Mouse (Mus musculus) heart, adult 8-10 months (tissue): ENCODE data around the gene Kmo. TPM values are rescaled to one million over a fixed set of nuclear protein-coding genes. Genes with fewer than 3 reads are reported as not detected.

Source experiments
- DNase-seq: peaks from one replicate; pipeline ENCODE4 v3.0.0; 2022; ENCODE audit warnings: low spot score
- total RNA-seq, 4 experiments: library from RNA; stranded (reverse); gene quantifications; 2 replicates each; pipeline ENCODE4 v1.2.4; 2022

The Kmo gene
- total RNA-seq, 4 experiments from 2014 or later = 0.28 to 0.44 (median 0.30) TPM

DNA sequence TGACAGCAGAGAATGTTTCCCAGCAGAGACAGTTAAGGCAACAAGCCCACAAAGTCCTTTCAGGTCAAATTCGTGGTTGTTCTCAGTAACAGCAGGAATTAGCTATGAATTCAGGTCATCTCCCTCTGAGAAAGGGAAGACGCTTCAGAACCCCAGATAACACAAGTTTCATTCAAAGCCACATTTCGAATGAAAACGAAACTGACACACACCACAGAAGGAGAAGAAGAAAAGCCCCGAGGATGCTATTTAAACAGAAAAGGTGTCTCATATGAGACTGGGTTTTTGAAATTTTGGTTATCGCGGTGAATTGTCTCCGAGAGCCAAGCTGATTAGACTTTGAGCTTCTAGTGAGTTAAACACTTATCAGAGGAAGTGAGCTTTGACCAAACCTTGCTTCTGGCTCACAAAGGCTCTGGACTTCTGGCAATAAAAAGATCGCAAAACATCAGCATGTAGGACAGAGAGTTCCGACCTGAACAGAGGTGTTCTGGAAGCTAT, 11.6 kb downstream of the Kmo start:
- no peak for DNase-seq

DNA sequence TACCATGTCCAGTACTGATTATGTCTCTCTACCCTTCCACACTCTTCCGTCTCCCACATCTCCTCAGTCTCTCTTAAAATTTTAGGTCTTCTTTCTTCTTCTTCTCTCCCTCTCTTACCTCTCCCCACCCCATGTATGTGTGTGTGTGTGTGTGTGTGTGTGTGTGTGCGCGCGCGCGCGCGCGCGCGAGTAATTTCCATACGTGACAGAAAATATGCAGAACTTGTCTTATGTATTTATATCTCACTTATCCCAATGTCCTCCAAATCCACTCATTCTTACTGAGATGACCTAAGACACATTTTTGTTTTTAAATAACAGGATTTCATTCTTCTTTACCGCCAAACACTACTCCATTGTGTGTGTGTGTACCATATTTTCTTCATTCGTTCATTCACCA, 12.3 kb downstream of the Kmo start:
- no peak for DNase-seq

DNA sequence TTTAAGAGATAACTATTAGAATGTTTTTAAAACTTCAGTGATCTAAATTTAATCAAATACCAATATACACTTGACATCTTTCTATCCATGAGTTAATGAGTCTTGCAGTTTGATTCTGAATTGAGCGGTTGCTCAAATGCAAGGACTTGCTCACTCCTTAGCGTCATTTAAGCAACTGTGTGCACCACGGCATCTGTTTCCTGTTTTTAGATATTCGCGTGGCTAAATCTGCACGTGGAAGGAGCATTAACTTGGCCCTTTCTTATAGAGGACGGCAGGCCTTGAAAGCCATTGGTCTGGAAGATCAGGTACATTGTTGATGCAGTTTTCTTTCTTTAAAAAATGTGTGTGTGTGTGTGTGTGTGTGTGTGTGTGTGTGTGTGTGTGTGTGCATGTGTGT, 17.5 kb downstream of the Kmo start:
- DNase-seq = no peak

GRCm38 (mm10) chr1:175639072-175639471, 18.9 kb downstream of the Kmo start:
- DNase-seq = no peak

DNA sequence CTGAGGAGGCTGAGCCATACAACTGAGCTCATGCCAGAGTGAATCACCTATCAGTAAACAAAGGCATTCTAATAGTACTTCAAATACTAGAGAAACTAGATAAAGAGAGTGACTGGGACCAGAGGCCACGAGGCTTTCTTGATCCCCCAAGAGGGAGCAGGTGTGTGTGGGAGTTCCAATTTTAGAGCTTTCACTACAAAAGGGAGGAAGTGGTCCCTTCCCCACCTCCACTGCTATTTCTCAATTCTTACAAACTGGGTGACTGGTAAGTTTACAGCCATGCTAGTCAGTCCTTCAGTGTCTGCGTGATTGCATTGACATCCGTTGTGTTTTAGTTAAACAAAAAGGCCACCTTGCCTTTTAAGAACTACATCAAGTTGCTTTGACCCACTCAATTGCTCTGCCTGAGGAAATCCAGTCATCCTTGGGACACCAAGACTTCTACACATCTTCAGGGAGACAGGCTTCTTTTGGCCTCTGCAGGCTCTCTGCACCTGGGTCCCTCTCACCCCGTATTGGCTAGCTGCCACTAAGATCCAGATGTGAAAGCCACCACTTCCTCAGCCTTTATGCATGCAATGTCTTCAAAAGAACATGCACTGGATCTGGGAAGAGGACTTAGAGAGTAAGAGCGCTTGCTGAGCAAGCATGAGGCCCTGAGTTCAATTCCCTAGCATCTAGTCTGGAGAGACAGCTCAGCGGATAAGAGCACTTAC, 20.4 kb downstream of the Kmo start:
- no peak for DNase-seq

DNA sequence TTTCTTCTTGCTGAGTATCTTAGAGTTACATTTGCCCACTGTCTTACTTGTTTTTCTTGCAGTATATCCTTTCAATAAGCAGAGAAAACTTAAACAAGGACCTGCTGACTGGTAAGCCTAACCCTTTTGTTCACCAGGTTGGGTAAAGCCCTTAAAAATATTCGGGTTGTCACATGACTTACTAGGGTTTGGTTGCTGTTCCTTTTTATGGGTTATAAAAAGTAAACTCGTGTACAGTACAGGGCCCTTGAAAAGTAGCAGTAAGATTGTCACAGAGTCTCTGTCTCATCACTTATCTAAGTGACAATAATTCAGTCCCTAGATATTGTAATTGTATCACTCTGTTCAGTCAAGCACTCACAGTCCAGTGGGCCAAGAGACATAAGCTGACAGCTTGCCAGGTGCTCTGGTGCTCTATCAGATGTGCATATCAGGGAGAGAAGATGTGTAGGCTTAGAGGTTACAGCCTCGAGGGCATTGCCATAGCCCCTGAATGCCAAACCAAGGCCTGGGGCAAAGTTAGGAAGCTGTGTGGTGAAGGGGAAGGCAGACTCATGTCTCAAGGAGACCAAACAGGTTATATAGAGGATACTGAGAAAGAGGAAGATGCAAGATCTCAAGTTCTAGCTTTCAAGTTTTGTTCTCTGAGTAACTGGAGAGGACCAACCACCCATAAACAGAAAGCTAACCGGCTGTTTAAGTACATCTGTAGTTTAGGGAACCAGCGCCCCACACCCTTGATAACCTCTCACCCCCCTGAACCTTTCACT, 23.5 kb downstream of the Kmo start:
- DNase-seq = no peak

DNA sequence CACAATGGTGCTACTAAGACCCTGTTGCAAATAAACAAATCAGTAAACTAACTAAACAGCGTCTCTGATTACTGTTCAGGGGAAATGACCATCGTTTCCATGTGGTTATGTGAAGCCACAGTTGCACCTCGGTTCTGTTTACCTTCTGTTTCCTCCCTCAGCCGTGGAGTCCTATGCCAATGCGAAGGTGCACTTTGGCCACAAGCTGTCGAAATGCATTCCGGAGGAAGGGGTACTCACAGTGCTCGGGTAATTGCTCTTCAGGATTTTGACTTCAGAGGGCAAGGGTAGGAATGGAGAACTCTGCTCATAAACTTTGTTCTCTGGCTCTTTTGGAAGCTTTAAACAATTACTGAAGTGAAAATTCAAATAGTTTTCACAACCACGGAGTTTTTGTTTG, 26.8 kb downstream of the Kmo start:
- no peak for DNase-seq

- DNase-seq = no peak
These were observed 28.4 kb downstream of the Kmo start for GRCm38 (mm10) chr1:175648615-175649014.

- no peak for DNase-seq
These were observed 39.7 kb downstream of the Kmo start for GRCm38 (mm10) chr1:175659900-175660299.

- DNase-seq = no peak
These were observed 48.7 kb downstream of the Kmo start for GRCm38 (mm10) chr1:175668666-175669405.

GRCm38 (mm10) chr1:175669456-175669855, 49.3 kb downstream of the Kmo start:
- no peak for DNase-seq

DNA sequence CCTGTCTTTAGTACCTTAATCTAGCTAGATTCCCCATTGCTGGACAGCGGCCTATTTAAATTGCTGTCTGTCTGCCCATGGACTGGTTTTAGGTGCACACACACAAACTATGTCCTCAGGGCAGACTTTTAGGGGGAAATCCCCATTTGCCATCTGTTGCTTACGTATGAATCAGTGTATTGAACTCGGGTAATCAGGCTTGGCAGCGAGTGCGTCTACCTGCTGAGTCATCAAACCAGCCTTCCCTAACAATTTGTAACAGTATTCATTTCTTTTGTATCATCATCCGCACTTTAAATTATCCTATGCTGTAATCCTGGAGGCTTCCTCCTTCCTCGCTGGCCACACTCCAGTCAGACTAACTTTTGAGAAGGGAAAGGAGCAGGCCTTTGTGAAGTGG, 49.9 kb downstream of the Kmo start:
- DNase-seq = no peak

GRCm38 (mm10) chr1:175671626-175672025, 51.4 kb downstream of the Kmo start:
- no peak for DNase-seq

- no peak for DNase-seq
These were observed 53.6 kb downstream of the Kmo start for GRCm38 (mm10) chr1:175673563-175674325.

GRCm38 (mm10) chr1:175675116-175675515, 54.9 kb downstream of the Kmo start:
- DNase-seq = peak; percentile 46

- no peak for DNase-seq
These were observed 57.3 kb downstream of the Kmo start for GRCm38 (mm10) chr1:175677459-175677858.

DNA sequence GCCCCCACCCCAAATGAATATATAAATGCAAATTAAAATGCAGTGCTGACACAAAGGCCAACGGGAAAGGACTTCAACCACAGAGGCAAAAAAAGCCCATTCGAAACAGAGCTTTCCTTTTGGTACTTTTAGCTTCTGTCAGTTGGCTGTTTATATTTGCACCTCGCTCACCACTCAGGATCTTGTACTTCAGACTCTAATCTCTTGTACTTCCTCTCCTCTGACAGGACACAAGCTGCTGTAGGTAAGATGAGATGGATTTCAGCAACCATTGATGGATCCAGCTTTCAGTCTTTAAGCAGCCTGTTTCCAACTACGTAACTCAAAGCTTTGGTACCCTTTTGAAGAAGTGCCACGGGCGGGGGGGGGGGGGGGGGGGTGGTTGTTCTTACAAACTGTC, 60.8 kb downstream of the Kmo start:
- no peak for DNase-seq

- no peak for DNase-seq
These were observed 71.6 kb downstream of the Kmo start for GRCm38 (mm10) chr1:175691686-175692245.

GRCm38 (mm10) chr1:175692246-175692996, 72.2 kb downstream of the Kmo start, which contains the start of the genes Opn3 and Chml:
Gene Opn3 (minus strand): TSS chr1:175692776.
Gene Chml (minus strand): TSS chr1:175692901.
- peak; percentile 98 for DNase-seq

DNA sequence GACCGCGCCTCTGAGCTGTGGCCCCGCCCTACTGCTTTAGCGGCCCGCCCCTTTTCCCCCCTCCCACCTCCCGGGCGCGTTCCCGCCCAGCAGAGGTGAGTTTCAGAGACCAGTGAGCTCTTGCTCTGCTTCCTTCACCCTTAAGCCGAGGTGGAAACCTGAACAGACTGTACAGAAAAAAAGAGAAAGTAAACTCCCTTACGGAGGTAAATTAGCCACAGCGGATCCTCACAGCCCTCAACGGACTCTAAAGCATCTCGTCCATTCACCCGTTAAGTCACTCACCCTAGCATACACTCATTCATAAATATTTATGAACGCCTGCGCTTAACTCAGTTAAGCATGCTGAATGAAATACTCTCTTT, 72.8 kb downstream of the Kmo start:
- DNase-seq = no peak
